Mouse (Mus musculus): ENCODE measurements at regions not wholly inside any gene's neighbourhood (a gene's known extent, or its start where the extent isn't known, plus 50 kb on each side); places are given as distances from the start of the nearest gene placed in this dataset.

- Histone ChIP-seq H3K27ac (ENCODE audit: low read depth, low read length) (no peak overlapping the region), H3K9ac (ENCODE audit: low read length) (no peak overlapping the region), H3K27me3 (ENCODE audit: control insufficient read depth, insufficient read depth, low read length) (no peaks in the 10 kb centered on the region), H3K4me2 (ENCODE audit: low read depth) (no peak overlapping the region), H3K4me1 (ENCODE audit: control insufficient read depth, insufficient read depth, low read length) (no peaks in the 10 kb centered on the region), H3K4me3 (ENCODE audit: low read depth, low read length) (no peak overlapping the region), H3K9me3 (ENCODE audit: control insufficient read depth, low read length) (no peaks in the 10 kb centered on the region), H3K36me3 (ENCODE audit: control insufficient read depth, insufficient read depth, low read length) (no peaks in the 10 kb centered on the region)
- DNase-seq (ENCODE audit: low spot score) (no peak), ATAC-seq (ENCODE audit: insufficient read depth, low FRiP score, low TSS enrichment) (no peak)
- 86% methylated on average over 4 of the region's 4 CpGs for WGBS
Observed at GRCm38 (mm10) chr12:7457544-7457943, 519.9 kb upstream of the Apob start.

- H3K27me3 ChIP-seq (ENCODE audit: control insufficient read depth, insufficient read depth, low read length): no peaks in the 10 kb centered on the region
- no peak overlapping the region for H3K4me2 ChIP-seq (ENCODE audit: low read depth)
- no peaks in the 10 kb centered on the region for H3K36me3 ChIP-seq (ENCODE audit: control insufficient read depth, insufficient read depth, low read length)
- H3K27ac ChIP-seq (ENCODE audit: low read depth, low read length): no peak overlapping the region
- H3K9me3 ChIP-seq (ENCODE audit: control insufficient read depth, low read length): no peaks in the 10 kb centered on the region
- 8% methylated on average over 1 of the region's 1 CpGs for WGBS
- H3K9ac ChIP-seq (ENCODE audit: low read length): no peak overlapping the region
- DNase-seq (ENCODE audit: low spot score): no peak
- H3K4me3 ChIP-seq (ENCODE audit: low read depth, low read length): no peak overlapping the region
- no peaks in the 10 kb centered on the region for H3K4me1 ChIP-seq (ENCODE audit: control insufficient read depth, insufficient read depth, low read length)
- no peak for ATAC-seq (ENCODE audit: insufficient read depth, low FRiP score, low TSS enrichment)
Observed at GRCm38 (mm10) chr12:7464947-7465346, 512.5 kb upstream of the Apob start.

- Histone ChIP-seq H3K27me3 (ENCODE audit: control insufficient read depth, insufficient read depth, low read length) (no peaks in the 10 kb centered on the region), H3K4me1 (ENCODE audit: control insufficient read depth, insufficient read depth, low read length) (no peaks in the 10 kb centered on the region), H3K9me3 (ENCODE audit: control insufficient read depth, low read length) (no peaks in the 10 kb centered on the region), H3K36me3 (ENCODE audit: control insufficient read depth, insufficient read depth, low read length) (no peaks in the 10 kb centered on the region), H3K4me3 (ENCODE audit: low read depth, low read length) (no peak overlapping the region), H3K9ac (ENCODE audit: low read length) (no peak overlapping the region), H3K27ac (ENCODE audit: low read depth, low read length) (no peak overlapping the region), H3K4me2 (ENCODE audit: low read depth) (no peak overlapping the region)
- DNase-seq (ENCODE audit: low spot score) (no peak), ATAC-seq (ENCODE audit: insufficient read depth, low FRiP score, low TSS enrichment) (no peak)
- 87% methylated on average over 12 of the region's 12 CpGs for WGBS
Observed at GRCm38 (mm10) chr12:7512579-7513248, 464.7 kb upstream of the Apob start.

- H3K27ac ChIP-seq (ENCODE audit: low read depth, low read length): no peak overlapping the region
- no peaks in the 10 kb centered on the region for H3K27me3 ChIP-seq (ENCODE audit: control insufficient read depth, insufficient read depth, low read length)
- ATAC-seq (ENCODE audit: insufficient read depth, low FRiP score, low TSS enrichment) (no peak), DNase-seq (ENCODE audit: low spot score) (no peak)
- H3K4me1 ChIP-seq (ENCODE audit: control insufficient read depth, insufficient read depth, low read length): no peaks in the 10 kb centered on the region
- H3K4me2 ChIP-seq (ENCODE audit: low read depth): no peak overlapping the region
- H3K9me3 ChIP-seq (ENCODE audit: control insufficient read depth, low read length): no peaks in the 10 kb centered on the region
- H3K36me3 ChIP-seq (ENCODE audit: control insufficient read depth, insufficient read depth, low read length): no peaks in the 10 kb centered on the region
- H3K4me3 ChIP-seq (ENCODE audit: low read depth, low read length): no peak overlapping the region
- no peak overlapping the region for H3K9ac ChIP-seq (ENCODE audit: low read length)
Observed at GRCm38 (mm10) chr12:7537389-7537788, 440.1 kb upstream of the Apob start.

- no peak for DNase-seq (ENCODE audit: low spot score)
- H3K4me3 ChIP-seq (ENCODE audit: low read depth, low read length): no peak overlapping the region
- H3K4me1 ChIP-seq (ENCODE audit: control insufficient read depth, insufficient read depth, low read length): no peaks in the 10 kb centered on the region
- ATAC-seq (ENCODE audit: insufficient read depth, low FRiP score, low TSS enrichment): no peak
- no peaks in the 10 kb centered on the region for H3K9me3 ChIP-seq (ENCODE audit: control insufficient read depth, low read length)
- H3K4me2 ChIP-seq (ENCODE audit: low read depth): no peak overlapping the region
- 51% methylated on average over 8 of the region's 8 CpGs for WGBS
- H3K36me3 ChIP-seq (ENCODE audit: control insufficient read depth, insufficient read depth, low read length): no peaks in the 10 kb centered on the region
- H3K9ac ChIP-seq (ENCODE audit: low read length): no peak overlapping the region
- no peak overlapping the region for H3K27ac ChIP-seq (ENCODE audit: low read depth, low read length)
- no peaks in the 10 kb centered on the region for H3K27me3 ChIP-seq (ENCODE audit: control insufficient read depth, insufficient read depth, low read length)
Observed at GRCm38 (mm10) chr12:7543281-7543981, 434.0 kb upstream of the Apob start.

GRCm38 (mm10) chr12:7548759-7549158, 428.7 kb upstream of the Apob start:
- no peak overlapping the region for H3K4me3 ChIP-seq (ENCODE audit: low read depth, low read length)
- H3K9ac ChIP-seq (ENCODE audit: low read length): no peak overlapping the region
- no peak for ATAC-seq (ENCODE audit: insufficient read depth, low FRiP score, low TSS enrichment)
- no peaks in the 10 kb centered on the region for H3K36me3 ChIP-seq (ENCODE audit: control insufficient read depth, insufficient read depth, low read length)
- H3K9me3 ChIP-seq (ENCODE audit: control insufficient read depth, low read length): no peaks in the 10 kb centered on the region
- H3K27ac ChIP-seq (ENCODE audit: low read depth, low read length): no peak overlapping the region
- WGBS: 88% methylated on average over 1 of the region's 1 CpGs
- no peaks in the 10 kb centered on the region for H3K27me3 ChIP-seq (ENCODE audit: control insufficient read depth, insufficient read depth, low read length)
- DNase-seq (ENCODE audit: low spot score): no peak
- no peaks in the 10 kb centered on the region for H3K4me1 ChIP-seq (ENCODE audit: control insufficient read depth, insufficient read depth, low read length)
- no peak overlapping the region for H3K4me2 ChIP-seq (ENCODE audit: low read depth)

- no peak overlapping the region for H3K4me2 ChIP-seq (ENCODE audit: low read depth)
- no peaks in the 10 kb centered on the region for H3K27me3 ChIP-seq (ENCODE audit: control insufficient read depth, insufficient read depth, low read length)
- H3K9me3 ChIP-seq (ENCODE audit: control insufficient read depth, low read length): no peaks in the 10 kb centered on the region
- no peaks in the 10 kb centered on the region for H3K4me1 ChIP-seq (ENCODE audit: control insufficient read depth, insufficient read depth, low read length)
- 89% methylated on average over 1 of the region's 1 CpGs for WGBS
- no peak overlapping the region for H3K4me3 ChIP-seq (ENCODE audit: low read depth, low read length)
- H3K36me3 ChIP-seq (ENCODE audit: control insufficient read depth, insufficient read depth, low read length): no peaks in the 10 kb centered on the region
- H3K9ac ChIP-seq (ENCODE audit: low read length): no peak overlapping the region
- no peak for ATAC-seq (ENCODE audit: insufficient read depth, low FRiP score, low TSS enrichment)
- H3K27ac ChIP-seq (ENCODE audit: low read depth, low read length): no peak overlapping the region
- DNase-seq (ENCODE audit: low spot score): no peak
Observed at GRCm38 (mm10) chr12:7560245-7560644, 417.2 kb upstream of the Apob start.

GRCm38 (mm10) chr12:7576081-7576480, 401.4 kb upstream of the Apob start:
- no peaks in the 10 kb centered on the region for H3K9me3 ChIP-seq (ENCODE audit: control insufficient read depth, low read length)
- H3K4me3 ChIP-seq (ENCODE audit: low read depth, low read length): no peak overlapping the region
- DNase-seq (ENCODE audit: low spot score) (no peak), ATAC-seq (ENCODE audit: insufficient read depth, low FRiP score, low TSS enrichment) (no peak)
- H3K27ac ChIP-seq (ENCODE audit: low read depth, low read length): no peak overlapping the region
- no peak overlapping the region for H3K9ac ChIP-seq (ENCODE audit: low read length)
- no peaks in the 10 kb centered on the region for H3K36me3 ChIP-seq (ENCODE audit: control insufficient read depth, insufficient read depth, low read length)
- H3K4me2 ChIP-seq (ENCODE audit: low read depth): no peak overlapping the region
- H3K27me3 ChIP-seq (ENCODE audit: control insufficient read depth, insufficient read depth, low read length): no peaks in the 10 kb centered on the region
- H3K4me1 ChIP-seq (ENCODE audit: control insufficient read depth, insufficient read depth, low read length): no peaks in the 10 kb centered on the region
- 91% methylated on average over 2 of the region's 2 CpGs for WGBS

GRCm38 (mm10) chr12:7587501-7587900, 389.9 kb upstream of the Apob start:
- H3K27ac ChIP-seq (ENCODE audit: low read depth, low read length): no peak overlapping the region
- H3K4me2 ChIP-seq (ENCODE audit: low read depth): no peak overlapping the region
- no peaks in the 10 kb centered on the region for H3K36me3 ChIP-seq (ENCODE audit: control insufficient read depth, insufficient read depth, low read length)
- ATAC-seq (ENCODE audit: insufficient read depth, low FRiP score, low TSS enrichment) (no peak), DNase-seq (ENCODE audit: low spot score) (no peak)
- H3K9me3 ChIP-seq (ENCODE audit: control insufficient read depth, low read length): no peaks in the 10 kb centered on the region
- H3K27me3 ChIP-seq (ENCODE audit: control insufficient read depth, insufficient read depth, low read length): no peaks in the 10 kb centered on the region
- H3K4me1 ChIP-seq (ENCODE audit: control insufficient read depth, insufficient read depth, low read length): no peaks in the 10 kb centered on the region
- no peak overlapping the region for H3K9ac ChIP-seq (ENCODE audit: low read length)
- H3K4me3 ChIP-seq (ENCODE audit: low read depth, low read length): no peak overlapping the region

Data from neural tube, embryonic 11.5 days (tissue).